Mouse (Mus musculus): ENCODE measurements around the gene Disp1. TPM values are rescaled to one million over a fixed set of nuclear protein-coding genes. Genes with fewer than 3 reads are reported as not detected.

The Disp1 gene
- polyA plus RNA-seq, 1 experiment = 0.44 TPM

DNA sequence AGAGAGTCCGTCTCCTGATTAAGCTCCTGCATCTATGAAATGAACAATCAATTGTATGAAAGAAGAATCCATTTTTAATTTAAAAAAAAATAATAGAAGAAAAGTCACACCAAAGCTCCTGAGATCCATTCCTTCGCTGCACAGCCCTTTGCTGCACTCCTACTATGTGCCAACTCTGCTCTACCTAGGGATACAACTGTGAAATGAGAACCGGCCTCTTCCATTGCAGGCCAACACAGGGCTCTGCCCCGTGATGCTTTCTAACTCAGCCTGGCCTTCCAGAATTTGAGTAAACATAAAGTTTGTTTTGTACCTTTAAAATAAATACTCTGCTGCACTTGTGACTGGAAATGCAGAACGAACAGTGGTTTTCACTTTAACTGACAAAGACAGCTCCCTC is 42.0 kb downstream of the Disp1 start:
- Histone ChIP-seq H3K4me1 (ENCODE audit: control insufficient read depth) (peaks cover 2% of the 10 kb centered on the region; the same call in 1 of the 2 replicates), H3K4me3 (replicated peaks) (no peak overlapping the region), H3K36me3 (ENCODE audit: control insufficient read depth) (no peaks in the 10 kb centered on the region), H3K27me3 (ENCODE audit: control insufficient read depth) (no peaks in the 10 kb centered on the region), H3K9me3 (ENCODE audit: control insufficient read depth, low read length) (no peaks in the 10 kb centered on the region)
- no peak for TF ChIP-seq TAL1 (IDR thresholded peaks at IDR 0.05; ENCODE audit: low read length)
- TF ChIP-seq GATA1 (IDR thresholded peaks at IDR 0.05; ENCODE audit: low read length) = no peak

DNA sequence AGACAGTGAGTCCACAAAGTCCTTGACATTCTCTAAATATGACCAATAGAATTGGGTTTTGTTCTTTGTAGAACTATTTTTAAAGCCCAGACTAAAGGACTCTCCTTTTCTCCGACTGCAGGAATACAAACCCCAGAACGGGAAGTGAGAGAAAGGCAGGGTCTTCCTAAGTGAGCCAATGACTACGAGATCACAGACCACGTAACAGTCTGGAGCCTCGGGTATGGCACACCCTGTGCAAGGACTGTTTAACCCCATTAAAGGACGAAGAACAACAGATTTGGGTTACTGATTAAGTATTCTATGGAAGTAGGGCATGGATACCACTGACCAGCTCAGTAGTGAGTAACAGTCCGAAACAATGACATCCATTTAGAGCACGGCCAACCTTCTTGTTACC is 46.1 kb downstream of the Disp1 start:
- H3K9me3 ChIP-seq (ENCODE audit: control insufficient read depth, low read length) = no peaks in the 10 kb centered on the region
- no peaks in the 10 kb centered on the region for H3K4me1 ChIP-seq (ENCODE audit: control insufficient read depth)
- TF ChIP-seq GATA1 (IDR thresholded peaks at IDR 0.05; ENCODE audit: low read length) (no peak), TAL1 (IDR thresholded peaks at IDR 0.05; ENCODE audit: low read length) (no peak)

DNA sequence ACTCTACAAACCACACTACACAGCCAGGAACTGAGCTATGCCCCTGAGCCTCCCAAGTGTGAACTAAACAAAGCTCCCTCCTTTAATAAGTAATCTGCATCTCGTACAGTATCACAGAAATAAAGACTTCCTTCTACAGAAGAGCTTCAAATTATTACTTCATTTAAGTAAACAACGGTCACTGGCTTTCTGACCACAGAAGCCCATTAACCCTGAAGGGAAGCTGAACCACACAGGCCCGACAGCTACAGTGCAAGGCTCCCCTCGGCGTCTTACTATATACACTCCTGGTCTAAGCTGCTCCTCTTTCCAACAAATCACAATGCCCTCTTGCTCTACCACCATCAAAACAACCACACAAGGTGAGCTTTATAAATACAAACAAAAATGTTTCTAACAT is 50.2 kb downstream of the Disp1 start:
- no peak overlapping the region for H3K4me3 ChIP-seq (replicated peaks)
- H3K27me3 ChIP-seq (ENCODE audit: control insufficient read depth) = no peaks in the 10 kb centered on the region
- H3K9me3 ChIP-seq (ENCODE audit: control insufficient read depth, low read length) = no peaks in the 10 kb centered on the region
- no peak for TF ChIP-seq GATA1 (IDR thresholded peaks at IDR 0.05; ENCODE audit: low read length)
- TF ChIP-seq TAL1 (IDR thresholded peaks at IDR 0.05; ENCODE audit: low read length) = no peak
- no peaks in the 10 kb centered on the region for H3K4me1 ChIP-seq (ENCODE audit: control insufficient read depth)
- H3K36me3 ChIP-seq (ENCODE audit: control insufficient read depth) = no peaks in the 10 kb centered on the region

More for the DNA sequence above, 46.1 kb downstream of the Disp1 start:
- Histone ChIP-seq H3K36me3 (ENCODE audit: control insufficient read depth) (no peaks in the 10 kb centered on the region), H3K27me3 (ENCODE audit: control insufficient read depth) (no peaks in the 10 kb centered on the region), H3K4me3 (replicated peaks) (no peak overlapping the region)

DNA sequence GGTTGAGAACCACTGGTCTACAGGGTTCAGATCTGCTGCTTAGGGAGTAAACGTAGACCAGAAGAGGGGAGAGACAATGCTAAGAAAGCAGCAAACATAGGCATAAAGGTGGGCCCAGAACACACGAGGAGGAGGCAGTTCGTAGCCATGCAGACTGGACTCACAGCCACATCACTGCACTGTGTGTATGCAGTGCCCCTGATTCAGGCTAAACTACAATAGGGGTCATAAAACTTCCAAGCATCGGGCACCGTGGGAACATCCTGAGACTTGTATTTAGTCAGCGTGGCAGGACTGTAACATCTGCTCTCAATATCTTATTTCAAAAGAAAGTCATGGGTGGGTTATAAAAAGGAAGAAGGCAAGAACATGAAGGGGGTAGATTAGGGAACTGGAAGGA is 52.9 kb downstream of the Disp1 start:
- Histone ChIP-seq H3K27me3 (ENCODE audit: control insufficient read depth) (no peaks in the 10 kb centered on the region), H3K36me3 (ENCODE audit: control insufficient read depth) (no peaks in the 10 kb centered on the region), H3K4me3 (replicated peaks) (no peak overlapping the region), H3K9me3 (ENCODE audit: control insufficient read depth, low read length) (no peaks in the 10 kb centered on the region), H3K4me1 (ENCODE audit: control insufficient read depth) (no peaks in the 10 kb centered on the region)
- TF ChIP-seq TAL1 (IDR thresholded peaks at IDR 0.05; ENCODE audit: low read length) (no peak), GATA1 (IDR thresholded peaks at IDR 0.05; ENCODE audit: low read length) (no peak)

DNA sequence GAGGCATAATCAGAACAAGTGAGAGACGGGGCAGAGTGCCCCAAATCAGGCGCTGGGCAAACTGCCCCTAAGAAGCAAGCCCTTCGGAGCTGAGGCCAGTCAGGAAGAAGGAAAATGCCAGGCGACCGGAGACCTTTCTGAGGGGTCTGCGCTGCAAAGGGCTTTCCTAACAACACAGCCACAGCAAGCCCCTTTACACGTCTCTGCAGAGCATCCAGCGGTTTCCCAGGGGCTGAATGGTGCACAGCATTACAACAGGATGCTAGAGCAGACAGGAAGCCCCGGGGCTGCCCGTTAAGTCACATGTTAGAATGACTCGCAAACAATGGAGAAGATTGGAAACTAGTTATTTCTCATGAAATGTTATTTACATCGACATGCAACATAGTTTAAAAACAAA is 53.5 kb downstream of the Disp1 start:
- TF ChIP-seq TAL1 (IDR thresholded peaks at IDR 0.05; ENCODE audit: low read length) (no peak), GATA1 (IDR thresholded peaks at IDR 0.05; ENCODE audit: low read length) (no peak)
- H3K4me3 ChIP-seq (replicated peaks) = no peak overlapping the region
- no peaks in the 10 kb centered on the region for H3K4me1 ChIP-seq (ENCODE audit: control insufficient read depth)

DNA sequence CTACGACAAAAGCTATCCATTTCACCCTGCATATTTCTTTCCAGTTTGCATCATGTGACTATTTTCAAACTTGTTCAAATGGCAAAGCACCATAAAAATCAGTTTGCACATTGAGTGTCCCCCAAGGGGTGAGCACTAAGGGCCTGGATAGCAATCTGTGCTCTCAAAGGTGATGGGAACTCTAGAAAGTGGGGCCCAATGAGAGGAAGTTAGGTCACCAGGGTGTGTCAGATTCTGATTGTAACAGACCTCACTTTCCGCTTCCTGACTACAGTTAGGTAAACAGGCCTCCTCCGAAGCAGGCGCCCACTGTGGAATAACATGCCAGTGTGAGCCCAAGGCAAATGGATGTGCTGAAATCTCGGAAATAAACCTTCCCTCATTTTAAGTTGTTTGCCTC is 54.6 kb downstream of the Disp1 start:
- Histone ChIP-seq H3K4me3 (replicated peaks) (no peak overlapping the region), H3K4me1 (ENCODE audit: control insufficient read depth) (no peaks in the 10 kb centered on the region), H3K27me3 (ENCODE audit: control insufficient read depth) (no peaks in the 10 kb centered on the region), H3K36me3 (ENCODE audit: control insufficient read depth) (no peaks in the 10 kb centered on the region), H3K9me3 (ENCODE audit: control insufficient read depth, low read length) (no peaks in the 10 kb centered on the region)
- TF ChIP-seq GATA1 (IDR thresholded peaks at IDR 0.05; ENCODE audit: low read length) (no peak), TAL1 (IDR thresholded peaks at IDR 0.05; ENCODE audit: low read length) (no peak)

More for the DNA sequence above, 53.5 kb downstream of the Disp1 start:
- Histone ChIP-seq H3K36me3 (ENCODE audit: control insufficient read depth) (no peaks in the 10 kb centered on the region), H3K27me3 (ENCODE audit: control insufficient read depth) (no peaks in the 10 kb centered on the region), H3K9me3 (ENCODE audit: control insufficient read depth, low read length) (no peaks in the 10 kb centered on the region)

DNA sequence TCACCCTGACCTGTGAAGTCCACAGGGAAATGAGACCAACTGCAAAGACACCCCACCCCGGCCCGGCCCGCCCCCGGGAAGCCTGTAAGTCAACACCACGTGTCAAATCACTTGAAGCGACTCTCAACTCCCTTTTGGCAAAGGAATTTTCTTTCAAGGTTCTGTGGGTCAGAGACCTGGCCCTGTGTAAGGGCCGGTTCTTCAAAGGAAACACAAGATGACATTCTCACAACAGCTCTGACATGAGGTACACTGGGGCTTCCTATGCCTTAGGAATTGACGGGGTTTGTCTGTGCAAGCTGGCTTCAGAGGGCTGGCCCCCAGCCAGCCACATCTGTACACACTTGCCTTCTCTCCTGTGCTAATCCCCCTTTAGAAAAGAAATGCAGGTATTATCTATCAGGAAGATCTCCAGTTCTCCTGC is 56.7 kb downstream of the Disp1 start:
- Histone ChIP-seq H3K36me3 (ENCODE audit: control insufficient read depth) (no peaks in the 10 kb centered on the region), H3K9me3 (ENCODE audit: control insufficient read depth, low read length) (no peaks in the 10 kb centered on the region), H3K4me1 (ENCODE audit: control insufficient read depth) (no peaks in the 10 kb centered on the region), H3K27me3 (ENCODE audit: control insufficient read depth) (no peaks in the 10 kb centered on the region), H3K4me3 (replicated peaks) (no peak overlapping the region)
- TF ChIP-seq GATA1 (IDR thresholded peaks at IDR 0.05; ENCODE audit: low read length) = peak; percentile 52; the same call in 1 of the 2 replicates
- TF ChIP-seq TAL1 (IDR thresholded peaks at IDR 0.05; ENCODE audit: low read length) = no peak

DNA sequence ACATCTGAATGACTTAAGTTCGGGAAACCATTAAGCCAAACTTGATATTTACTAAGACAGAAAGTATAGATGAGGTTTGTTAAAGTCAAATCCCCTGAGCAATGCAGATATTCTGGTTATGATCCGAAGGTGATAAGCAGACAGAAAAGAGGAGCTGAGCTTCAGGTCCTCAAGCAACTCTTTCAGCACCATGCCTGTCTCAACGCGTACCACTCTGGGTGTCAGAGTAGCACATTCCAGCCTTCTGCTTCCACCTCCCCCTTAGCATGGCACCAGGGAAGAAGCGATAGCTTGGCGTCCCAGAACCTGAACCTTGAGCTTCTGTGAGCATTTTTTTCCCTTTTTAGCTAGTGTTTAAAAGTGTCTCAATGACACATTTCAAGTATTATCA is 57.1 kb downstream of the Disp1 start:
- TF ChIP-seq TAL1 (IDR thresholded peaks at IDR 0.05; ENCODE audit: low read length) (no peak), GATA1 (IDR thresholded peaks at IDR 0.05; ENCODE audit: low read length) (no peak)
- Histone ChIP-seq H3K36me3 (ENCODE audit: control insufficient read depth) (no peaks in the 10 kb centered on the region), H3K4me3 (replicated peaks) (no peak overlapping the region), H3K9me3 (ENCODE audit: control insufficient read depth, low read length) (no peaks in the 10 kb centered on the region), H3K27me3 (ENCODE audit: control insufficient read depth) (no peaks in the 10 kb centered on the region), H3K4me1 (ENCODE audit: control insufficient read depth) (no peaks in the 10 kb centered on the region)

DNA sequence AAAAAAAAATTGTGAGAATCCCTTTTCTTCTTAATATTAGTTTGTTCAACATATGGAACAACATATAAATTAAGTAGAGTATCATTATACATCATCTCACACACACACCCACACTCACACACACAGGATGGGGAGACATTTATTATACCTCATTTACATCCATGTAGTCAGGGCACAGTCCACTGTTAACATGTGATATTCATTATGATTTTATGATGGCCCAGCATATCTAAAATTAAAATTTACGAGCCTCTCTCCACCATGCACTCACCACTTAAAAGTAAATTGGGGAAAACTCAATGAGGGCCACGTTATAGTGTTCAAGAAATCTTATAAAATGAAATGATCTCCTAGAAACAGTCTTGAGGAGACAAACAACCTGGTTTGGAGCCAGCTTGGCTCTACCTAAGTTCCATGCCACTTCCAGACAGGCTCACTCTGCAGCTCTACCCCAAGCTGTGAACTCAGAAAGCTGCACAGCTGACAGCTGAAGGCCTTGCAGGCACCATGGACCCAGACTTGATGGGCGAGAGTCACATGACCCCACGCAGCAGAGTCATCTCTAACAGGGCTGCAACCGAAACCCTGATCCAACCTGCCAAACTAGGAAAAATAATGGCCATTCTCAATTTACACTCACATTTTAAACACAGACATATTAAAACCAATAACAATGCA is 57.7 kb downstream of the Disp1 start:
- Histone ChIP-seq H3K9me3 (ENCODE audit: control insufficient read depth, low read length) (no peaks in the 10 kb centered on the region), H3K36me3 (ENCODE audit: control insufficient read depth) (no peaks in the 10 kb centered on the region), H3K4me3 (replicated peaks) (no peak overlapping the region), H3K27me3 (ENCODE audit: control insufficient read depth) (no peaks in the 10 kb centered on the region), H3K4me1 (ENCODE audit: control insufficient read depth) (no peaks in the 10 kb centered on the region)
- TF ChIP-seq TAL1 (IDR thresholded peaks at IDR 0.05; ENCODE audit: low read length) (no peak), GATA1 (IDR thresholded peaks at IDR 0.05; ENCODE audit: low read length) (no peak)

DNA sequence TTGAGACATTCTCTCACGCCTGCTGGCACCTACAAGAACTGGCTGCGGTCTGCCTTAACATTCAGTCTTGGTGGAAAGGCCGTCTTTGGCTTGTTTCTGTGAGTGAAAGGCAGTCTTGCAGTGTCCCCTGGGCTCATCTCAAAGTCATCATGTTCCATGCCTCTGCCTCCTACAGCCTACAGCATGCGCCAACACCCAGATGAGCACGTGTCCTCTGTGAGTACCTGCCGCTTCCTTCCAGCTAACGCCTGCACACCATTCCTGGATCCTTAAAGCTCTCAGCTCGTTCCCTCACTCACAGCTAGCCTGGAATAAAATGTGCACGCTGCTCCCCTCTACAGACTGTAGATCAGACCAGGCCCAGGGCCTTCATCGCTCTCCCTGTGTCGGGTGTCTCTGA is 60.3 kb downstream of the Disp1 start:
- Histone ChIP-seq H3K36me3 (ENCODE audit: control insufficient read depth) (no peaks in the 10 kb centered on the region), H3K4me1 (ENCODE audit: control insufficient read depth) (no peaks in the 10 kb centered on the region), H3K4me3 (replicated peaks) (no peak overlapping the region), H3K9me3 (ENCODE audit: control insufficient read depth, low read length) (peaks cover 3% of the 10 kb centered on the region; the same call in 1 of the 2 replicates), H3K27me3 (ENCODE audit: control insufficient read depth) (no peaks in the 10 kb centered on the region)
- TF ChIP-seq GATA1 (IDR thresholded peaks at IDR 0.05; ENCODE audit: low read length) = no peak
- TF ChIP-seq TAL1 (IDR thresholded peaks at IDR 0.05; ENCODE audit: low read length) = no peak
